Mouse (Mus musculus): Measurements from ENCODE around the gene Bco2.

The Bco2 gene

DNA sequence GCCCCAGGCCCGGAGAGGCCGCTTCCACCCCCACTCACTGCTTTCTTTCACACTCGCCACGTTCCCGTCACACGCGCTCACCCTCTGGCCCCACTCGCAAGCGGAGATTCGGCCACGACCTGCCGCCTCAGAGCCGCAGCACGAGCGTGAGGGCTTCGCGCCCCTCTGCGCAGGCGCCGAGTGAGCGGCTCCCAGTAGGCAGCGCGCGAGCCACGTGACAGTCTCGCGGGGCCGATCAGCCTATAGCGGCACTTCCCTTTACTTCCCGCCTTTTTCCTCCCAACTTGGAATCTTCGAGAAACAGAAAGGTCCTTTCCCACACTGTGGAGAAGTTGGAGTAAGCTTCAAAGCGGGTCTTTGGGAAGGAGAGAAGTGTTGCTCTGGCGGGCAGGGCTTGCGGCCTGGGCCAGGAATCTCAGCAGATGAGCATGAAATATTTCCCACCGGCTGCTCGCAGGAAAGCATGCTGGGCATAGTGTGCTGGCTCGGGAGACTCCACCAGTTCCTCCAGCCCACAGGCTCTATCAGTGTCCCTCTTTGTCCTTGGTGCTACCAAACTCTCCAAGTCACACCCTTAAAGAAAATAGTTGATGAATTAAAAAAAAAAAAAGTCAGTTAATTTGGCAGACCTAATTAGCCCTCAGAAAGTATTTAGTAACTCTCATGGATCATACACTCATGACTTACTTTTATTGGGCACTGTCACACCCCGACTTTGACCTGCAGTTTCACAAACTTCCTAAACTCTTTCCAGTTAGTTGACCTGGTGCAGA lies 6.3 kb upstream of the Bco2 start, which contains the start of gene Tex12:
Tex12 (minus strand) TSS at position 181 of the 773 bp plus-strand sequence.
- no peak for DNase-seq (ENCODE audit: low spot score)

- DNase-seq (ENCODE audit: low spot score), result no peak
These were observed 514 bp downstream of the Bco2 start, which contains the start of gene Il18 for GRCm38 (mm10) chr9:50554241-50555093. TSS of gene Il18 (plus strand) at chr9:50554827.

- no peak for DNase-seq (ENCODE audit: low spot score)
These were observed 1.4 kb downstream of the Bco2 start for GRCm38 (mm10) chr9:50553547-50553946.

GRCm38 (mm10) chr9:50552206-50552605 lies 2.8 kb downstream of the Bco2 start:
- DNase-seq (ENCODE audit: low spot score), result no peak

DNA sequence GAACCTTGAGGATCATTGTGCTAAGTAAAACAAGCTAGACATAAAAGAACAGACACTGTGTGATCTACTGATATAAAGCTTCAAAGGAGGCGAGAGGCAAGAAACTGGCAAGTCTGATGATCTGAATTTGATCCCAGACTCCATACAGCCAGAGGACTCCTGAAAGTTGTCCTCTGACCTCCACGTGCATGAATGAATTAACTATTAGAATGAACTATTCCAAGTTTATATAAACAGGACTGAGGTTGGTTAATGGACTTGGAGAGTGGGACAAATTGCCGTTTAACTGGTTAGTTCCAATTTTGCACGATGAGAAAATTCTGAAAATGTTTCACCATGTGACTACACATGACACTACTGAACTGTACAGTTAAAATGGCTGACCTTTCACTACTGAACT lies 6.0 kb downstream of the Bco2 start:
- no peak for DNase-seq (ENCODE audit: low spot score)

- no peak for DNase-seq (ENCODE audit: low spot score)
These were observed 7.0 kb downstream of the Bco2 start for GRCm38 (mm10) chr9:50547859-50548478.

DNA sequence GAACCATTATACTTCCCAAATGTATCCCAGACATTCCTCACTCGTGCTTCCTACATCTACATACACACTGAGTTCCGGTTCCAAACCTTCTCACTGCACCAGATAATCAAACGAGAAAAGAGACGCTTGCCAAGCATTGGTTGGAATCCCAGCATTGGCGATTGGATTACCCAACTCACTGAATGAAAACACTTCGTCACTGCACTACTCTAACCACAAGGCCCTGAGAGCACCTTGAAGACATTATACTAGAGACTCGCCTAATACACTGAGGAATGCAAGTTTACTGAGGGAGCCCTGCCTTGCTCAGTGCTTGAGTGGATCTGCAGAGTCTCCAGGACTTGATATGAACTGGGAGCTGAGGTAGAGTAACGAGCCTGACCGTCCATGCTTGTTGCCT lies 12.6 kb downstream of the Bco2 start:
- DNase-seq (ENCODE audit: low spot score), result no peak

DNA sequence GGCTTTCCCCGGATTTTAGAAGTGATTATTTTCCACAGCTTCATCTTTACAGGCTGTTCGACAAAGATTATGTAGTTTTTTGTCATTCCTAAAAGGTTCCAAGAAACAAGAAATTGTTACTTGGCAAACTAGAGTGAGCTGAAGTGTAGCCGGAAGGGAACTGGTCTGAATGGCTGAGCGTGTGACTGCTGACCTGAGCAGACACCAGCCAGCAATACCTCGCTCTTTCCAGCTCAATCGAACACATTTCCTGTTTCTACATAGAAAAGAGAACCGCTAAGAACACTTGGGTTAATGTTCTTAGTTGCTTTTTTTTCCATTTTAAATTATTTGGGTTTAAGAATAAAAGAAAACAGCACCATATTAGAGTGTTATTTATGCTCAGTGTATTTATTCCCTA lies 14.8 kb downstream of the Bco2 start:
- DNase-seq (ENCODE audit: low spot score), result no peak

DNA sequence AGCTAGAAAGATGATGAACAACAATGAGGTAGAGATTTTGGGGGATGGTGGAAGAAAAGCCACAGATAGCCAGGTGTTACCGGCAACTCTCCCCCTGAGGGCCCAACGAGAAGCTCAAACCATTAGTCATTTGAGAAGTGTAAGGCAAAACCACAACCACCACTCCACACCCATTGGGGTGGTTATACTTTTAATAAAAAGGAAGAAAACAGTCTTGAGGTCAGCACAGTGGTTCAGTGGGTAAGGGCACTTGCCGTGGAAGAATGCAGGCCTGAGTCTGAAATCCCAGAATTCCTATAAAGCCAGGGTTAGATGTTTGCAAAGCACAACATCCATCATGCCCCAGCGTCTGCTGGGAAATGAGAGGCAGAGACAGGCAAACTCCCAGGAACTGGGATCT lies 17.7 kb downstream of the Bco2 start:
- no peak for DNase-seq (ENCODE audit: low spot score)

- DNase-seq (ENCODE audit: low spot score), result no peak
These were observed 18.3 kb downstream of the Bco2 start for GRCm38 (mm10) chr9:50536603-50537135.

GRCm38 (mm10) chr9:50535930-50536329 lies 19.1 kb downstream of the Bco2 start:
- DNase-seq (ENCODE audit: low spot score), result no peak

DNA sequence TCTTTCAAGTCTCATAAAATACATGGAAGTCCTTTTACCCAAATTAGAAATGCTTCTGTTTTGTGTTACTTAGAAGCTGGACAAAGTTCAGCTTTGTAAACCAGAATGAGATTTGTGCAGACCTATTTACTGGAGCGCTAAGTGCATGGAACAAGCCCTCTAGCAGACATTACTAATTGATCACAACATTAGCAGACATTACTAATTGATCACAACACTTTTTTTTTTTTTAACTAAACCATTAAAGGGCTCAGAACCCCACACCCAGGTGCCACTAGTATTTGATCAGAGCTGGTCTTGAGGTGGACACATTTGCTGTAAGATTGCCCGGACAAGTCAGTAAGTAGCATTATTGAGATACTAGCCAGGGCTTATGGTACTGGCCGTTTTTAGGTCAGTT lies 21.2 kb downstream of the Bco2 start:
- no peak for DNase-seq (ENCODE audit: low spot score)

- no peak for DNase-seq (ENCODE audit: low spot score)
These were observed 21.7 kb downstream of the Bco2 start for GRCm38 (mm10) chr9:50533328-50533727.

GRCm38 (mm10) chr9:50530890-50531289 lies 24.1 kb downstream of the Bco2 start:
- DNase-seq (ENCODE audit: low spot score), result no peak

GRCm38 (mm10) chr9:50528293-50528892 lies 26.6 kb downstream of the Bco2 start, which contains the start of gene Pts:
TSS of gene Pts (minus strand) at chr9:50528724.
- DNase-seq (ENCODE audit: low spot score), result peak; percentile 97

DNA sequence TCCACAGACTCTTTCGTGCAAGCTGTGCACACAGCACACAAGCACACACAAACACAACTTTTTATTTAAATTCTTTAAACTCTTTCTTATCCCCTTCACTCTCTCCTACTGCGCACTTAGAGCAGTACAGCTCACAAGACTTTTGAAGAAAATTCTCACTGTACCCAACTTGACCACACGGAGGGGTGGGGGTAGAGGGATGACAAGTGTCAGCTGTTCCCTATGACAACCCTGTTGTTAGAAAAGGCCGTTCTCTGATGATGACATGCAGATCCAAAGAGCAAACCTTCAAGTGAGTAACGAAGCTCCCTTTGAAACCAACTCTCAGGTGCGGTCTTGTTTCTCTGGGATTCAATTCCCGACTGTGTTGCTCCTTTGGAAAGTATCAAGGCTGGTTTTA lies 27.1 kb downstream of the Bco2 start:
- DNase-seq (ENCODE audit: low spot score), result no peak

DNA sequence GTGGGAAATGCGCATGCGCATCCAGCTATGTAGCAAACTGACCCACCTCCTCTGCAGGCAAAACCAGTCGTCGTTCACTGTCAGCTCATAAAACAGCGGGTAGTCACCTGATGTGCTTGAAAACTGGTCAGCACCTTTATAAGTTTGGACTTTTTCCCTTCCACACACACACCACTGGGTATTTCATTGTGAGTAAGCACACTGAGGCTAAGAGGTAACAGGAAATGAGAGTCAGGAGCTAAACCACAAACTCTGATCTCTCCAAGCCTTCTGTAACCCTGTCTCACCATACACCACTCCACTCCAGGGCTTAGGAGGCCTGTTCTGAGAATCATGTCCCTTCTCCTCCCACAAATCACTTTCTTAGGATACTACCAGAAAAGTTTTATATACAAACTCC lies 29.4 kb downstream of the Bco2 start:
- DNase-seq (ENCODE audit: low spot score), result no peak

- no peak for DNase-seq (ENCODE audit: low spot score)
These were observed 30.0 kb downstream of the Bco2 start for GRCm38 (mm10) chr9:50524936-50525335.

DNA sequence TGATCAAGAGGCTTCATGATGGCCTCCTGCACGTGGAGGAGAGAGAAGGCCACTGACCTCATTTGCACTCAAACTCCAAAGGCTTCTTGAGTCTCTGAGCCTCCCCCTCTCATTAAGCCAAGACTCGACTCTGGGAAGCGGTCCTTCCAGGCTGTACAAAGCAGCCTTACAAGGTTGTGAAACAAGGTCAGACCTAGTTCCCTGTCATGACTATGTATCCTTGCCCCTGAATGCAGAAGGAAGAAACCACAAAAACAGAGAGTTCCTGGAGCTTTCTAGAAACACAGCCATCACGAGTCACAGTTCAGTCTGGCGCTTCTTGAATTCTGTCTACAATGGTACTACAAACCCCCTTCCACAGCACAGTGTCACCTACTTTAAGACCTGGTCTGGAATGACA lies 32.4 kb downstream of the Bco2 start:
- no peak for DNase-seq (ENCODE audit: low spot score)

- DNase-seq (ENCODE audit: low spot score), result no peak
These were observed 33.4 kb downstream of the Bco2 start for GRCm38 (mm10) chr9:50521562-50521961.

- DNase-seq (ENCODE audit: low spot score), result no peak
These were observed 34.2 kb downstream of the Bco2 start for GRCm38 (mm10) chr9:50520748-50521147.

GRCm38 (mm10) chr9:50518781-50519180 lies 36.2 kb downstream of the Bco2 start:
- DNase-seq (ENCODE audit: low spot score), result no peak

Measured in ovary, postnatal 14 days (tissue).